Mouse (Mus musculus) embryo, embryonic 9.5 days (tissue): ENCODE measurements at regions not wholly inside any gene's neighbourhood (a gene's known extent, or its start where the extent isn't known, plus 50 kb on each side); places are given as distances from the start of the nearest gene placed in this dataset.
A peak's percentile ranks its signal among the peaks of the same experiment; 100 is the strongest.

Experiments used
- DNase-seq: peaks from one replicate; pipeline ENCODE4 v3.0.0-alpha.2; 2017; ENCODE audit errors: extremely low spot score

- no peak for DNase-seq
These were observed 373.2 kb upstream of the Arpp21 start for GRCm38 (mm10) chr9:112608932-112609331.

- DNase-seq: no peak
These were observed 371.5 kb upstream of the Arpp21 start for GRCm38 (mm10) chr9:112607221-112607620.

- no peak for DNase-seq
These were observed 360.0 kb upstream of the Arpp21 start for GRCm38 (mm10) chr9:112595731-112596130.

GRCm38 (mm10) chr9:112590241-112590640 lies 354.5 kb upstream of the Arpp21 start:
- DNase-seq: no peak

- no peak for DNase-seq
These were observed 337.6 kb upstream of the Arpp21 start for GRCm38 (mm10) chr9:112573316-112573715.

- no peak for DNase-seq
These were observed 325.6 kb upstream of the Arpp21 start for GRCm38 (mm10) chr9:112561348-112561747.

GRCm38 (mm10) chr9:112560226-112560625 lies 324.5 kb upstream of the Arpp21 start:
- DNase-seq: no peak

GRCm38 (mm10) chr9:112537924-112538323 lies 302.2 kb upstream of the Arpp21 start:
- DNase-seq: no peak

GRCm38 (mm10) chr9:112525377-112525776 lies 289.6 kb upstream of the Arpp21 start:
- DNase-seq: no peak

- DNase-seq: no peak
These were observed 287.5 kb upstream of the Arpp21 start for GRCm38 (mm10) chr9:112523251-112523650.

GRCm38 (mm10) chr9:112510716-112511115 lies 275.0 kb upstream of the Arpp21 start:
- DNase-seq: no peak

GRCm38 (mm10) chr9:112506871-112507270 lies 271.1 kb upstream of the Arpp21 start:
- DNase-seq: no peak

- no peak for DNase-seq
These were observed 262.9 kb upstream of the Arpp21 start for GRCm38 (mm10) chr9:112498676-112499075.

- no peak for DNase-seq
These were observed 260.3 kb upstream of the Arpp21 start for GRCm38 (mm10) chr9:112495930-112496527.

GRCm38 (mm10) chr9:112490963-112491362 lies 255.2 kb upstream of the Arpp21 start:
- no peak for DNase-seq

GRCm38 (mm10) chr9:112476644-112477043 lies 240.9 kb upstream of the Arpp21 start:
- DNase-seq: no peak

- no peak for DNase-seq
These were observed 221.9 kb upstream of the Arpp21 start for GRCm38 (mm10) chr9:112457594-112457993.

- peak; percentile 27 for DNase-seq
These were observed 219.0 kb upstream of the Arpp21 start for GRCm38 (mm10) chr9:112454706-112455105.

- peak; percentile 35 for DNase-seq
These were observed 211.8 kb upstream of the Arpp21 start for GRCm38 (mm10) chr9:112447515-112447914.

- DNase-seq: no peak
These were observed 211.2 kb upstream of the Arpp21 start for GRCm38 (mm10) chr9:112446981-112447380.

- DNase-seq: no peak
These were observed 210.3 kb upstream of the Arpp21 start for GRCm38 (mm10) chr9:112446027-112446352.

GRCm38 (mm10) chr9:112445230-112446026 lies 209.7 kb upstream of the Arpp21 start:
- no peak for DNase-seq

- no peak for DNase-seq
These were observed 208.5 kb upstream of the Arpp21 start for GRCm38 (mm10) chr9:112444220-112444619.

GRCm38 (mm10) chr9:112436094-112436493 lies 200.4 kb upstream of the Arpp21 start:
- no peak for DNase-seq
